Comparison of ENCODE assay signal across 14 mouse cellular contexts in genomic region chr11:94343955-94344358, GRCm38 (mm10). TPM values are rescaled to one million over a fixed set of nuclear protein-coding genes. Genes with fewer than 3 reads are reported as not detected.
A peak's percentile ranks its signal among the peaks of the same experiment; 100 is the strongest.
DNase-seq lines count a peak whose midpoint lies in the region; ATAC-seq lines count a peak whose summit lies in the region.
"Had no signal": no experiment of that assay in that cellular context is flagged by ENCODE, and none has a peak within 500 bp of the region (broad histone marks: within the 10 kb centered on the region; RNA-seq: fewer than 3 reads in every experiment).

No protein-coding gene starts in this region.

- H3K4me1 ChIP-seq in forebrain, embryonic 12.5 days: peaks cover 49% of the 10 kb centered on the region
- peaks cover 56% of the 10 kb centered on the region for H3K4me1 ChIP-seq in limb, embryonic 12.5 days (replicated peaks)
- H3K4me1 ChIP-seq in neural tube, embryonic 15.5 days: peaks cover 27% of the 10 kb centered on the region

- H3K27me3 ChIP-seq in forebrain, embryonic 12.5 days: no peaks in the 10 kb centered on the region
- no peaks in the 10 kb centered on the region for H3K27me3 ChIP-seq in limb, embryonic 12.5 days
- H3K27me3 ChIP-seq in neural tube, embryonic 15.5 days (replicated peaks): no peaks in the 10 kb centered on the region
- H3K27me3 ChIP-seq: embryonic facial prominence, embryonic 15.5 days; intestine, embryonic 15.5 days; Patski had no signal

- peak; percentile 49 to 63 for DNase-seq in cerebellum, postnatal 25 days
- no peak for DNase-seq in cerebellum, adult 11 months
- DNase-seq in heart, adult 8-10 months (ENCODE audit: low spot score): no peak
- DNase-seq in Muller cell, postnatal 12 days (ENCODE audit: inconsistent ontology term): no peak
- no peak for DNase-seq in adrenal gland, adult 2 months
- DNase-seq: heart, adult 11 months had no signal

- peak overlapping the region; percentile 74 for H3K27ac ChIP-seq in forebrain, embryonic 12.5 days
- peak overlapping the region; percentile 85 for H3K27ac ChIP-seq in limb, embryonic 12.5 days
- H3K27ac ChIP-seq in neural tube, embryonic 15.5 days (replicated peaks): no peak overlapping the region
- H3K27ac ChIP-seq: embryonic facial prominence, embryonic 15.5 days; intestine, embryonic 15.5 days; left cerebral cortex, adult 2 months; macrophage had no signal

- H3K4me2 ChIP-seq in forebrain, embryonic 12.5 days: no peak overlapping the region
- no peak overlapping the region for H3K4me2 ChIP-seq in limb, embryonic 12.5 days
- H3K4me2 ChIP-seq in neural tube, embryonic 15.5 days: no peak overlapping the region
- H3K4me2 ChIP-seq: embryonic facial prominence, embryonic 15.5 days; intestine, embryonic 15.5 days had no signal

- H3K36me3 ChIP-seq in forebrain, embryonic 12.5 days (replicated peaks): peaks cover 10% of the 10 kb centered on the region
- H3K36me3 ChIP-seq in limb, embryonic 12.5 days: peaks cover 11% of the 10 kb centered on the region
- peaks cover 10% of the 10 kb centered on the region for H3K36me3 ChIP-seq in neural tube, embryonic 15.5 days

- 0 out of 2 replicates have a peak overlapping the region, but pooled peaks have one; percentile 7 for H3K9ac ChIP-seq in forebrain, embryonic 12.5 days
- H3K9ac ChIP-seq in limb, embryonic 12.5 days (replicated peaks): no peak overlapping the region
- 0 out of 2 replicates have a peak overlapping the region, but pooled peaks have one; percentile 10 for H3K9ac ChIP-seq in neural tube, embryonic 15.5 days (replicated peaks)
- H3K9ac ChIP-seq: embryonic facial prominence, embryonic 15.5 days; intestine, embryonic 15.5 days had no signal

- WGBS in forebrain, embryonic 12.5 days: 12% methylated on average over 5 of the region's 5 CpGs
- 37% methylated on average over 5 of the region's 5 CpGs for WGBS in limb, embryonic 12.5 days
- WGBS in neural tube, embryonic 15.5 days: 9% methylated on average over 5 of the region's 5 CpGs

- H3K4me3 ChIP-seq in forebrain, embryonic 12.5 days (replicated peaks): no peak overlapping the region
- H3K4me3 ChIP-seq in limb, embryonic 12.5 days (replicated peaks): no peak overlapping the region
- no peak overlapping the region for H3K4me3 ChIP-seq in neural tube, embryonic 15.5 days (replicated peaks)
- H3K4me3 ChIP-seq: embryonic facial prominence, embryonic 15.5 days; intestine, embryonic 15.5 days; left cerebral cortex, adult 2 months had no signal

- ATAC-seq in forebrain, embryonic 12.5 days (ENCODE audit: low FRiP score): 0 out of 2 replicates have a peak, but pooled peaks have one; percentile 39
- peak; percentile 75; the same call in 1 of the 2 replicates for ATAC-seq in limb, embryonic 12.5 days (ENCODE audit: insufficient number of reproducible peaks, insufficient read depth, low FRiP score, low TSS enrichment, low read depth)
- no peak for ATAC-seq in neural tube, embryonic 15.5 days (ENCODE audit: low FRiP score)
- ATAC-seq: intestine, embryonic 15.5 days; Patski had no signal

- H3K9me3 ChIP-seq in forebrain, embryonic 12.5 days: no peaks in the 10 kb centered on the region
- H3K9me3 ChIP-seq in limb, embryonic 12.5 days: no peaks in the 10 kb centered on the region
- no peaks in the 10 kb centered on the region for H3K9me3 ChIP-seq in neural tube, embryonic 15.5 days (replicated peaks)
- H3K9me3 ChIP-seq: embryonic facial prominence, embryonic 15.5 days; intestine, embryonic 15.5 days had no signal

RNA-seq across cellular contexts. Expression of gene Ankrd40, which starts 16.2 kb away (rescaled TPM):
- polyA plus RNA-seq in forebrain, embryonic 12.5 days (2016; fragmentation: Nextera tagmentation; extraction: Ambion mirVana): 12.6 and 20.9 TPM in 2 replicates
- 23.9 and 35.0 TPM in 2 replicates for polyA plus RNA-seq in limb, embryonic 12.5 days (2016; fragmentation: Nextera tagmentation; extraction: Ambion mirVana)
- polyA plus RNA-seq in neural tube, embryonic 15.5 days (2015; fragmentation: Nextera tagmentation; extraction: Ambion mirVana): 12.5 and 17.7 TPM in 2 replicates
- total RNA-seq in heart, adult 8-10 months (2022): 100 to 1,000 TPM; 255 to 327 (median 301) TPM
- total RNA-seq in adrenal gland, adult 2 months (2021): 100 to 1,000 TPM; 163 to 189 TPM
- 175 and 195 TPM in 2 replicates for polyA plus RNA-seq in adrenal gland, adult 2 months (2012; rRNA removed)

RNA-seq across cellular contexts. Expression of gene Luc7l3, which starts 22.2 kb away (rescaled TPM):
- 174 and 179 TPM in 2 replicates for polyA plus RNA-seq in forebrain, embryonic 12.5 days (2016; fragmentation: Nextera tagmentation; extraction: Ambion mirVana)
- 143 and 148 TPM in 2 replicates for polyA plus RNA-seq in limb, embryonic 12.5 days (2016; fragmentation: Nextera tagmentation; extraction: Ambion mirVana)
- polyA plus RNA-seq in neural tube, embryonic 15.5 days (2015; fragmentation: Nextera tagmentation; extraction: Ambion mirVana): 124 and 133 TPM in 2 replicates
- 10 to 100 TPM; 25.6 to 34.4 (median 31.3) TPM for total RNA-seq in heart, adult 8-10 months (2022)
- total RNA-seq in adrenal gland, adult 2 months (2021): 10 to 100 TPM; 59.5 to 63.7 TPM
- polyA plus RNA-seq in adrenal gland, adult 2 months (2012; rRNA removed): 2.3 and 2.6 TPM in 2 replicates

RNA-seq across cellular contexts. Expression of gene Abcc3, which starts 48.8 kb away (rescaled TPM):
- 0.41 and 0.49 TPM in 2 replicates for polyA plus RNA-seq in forebrain, embryonic 12.5 days (2016; fragmentation: Nextera tagmentation; extraction: Ambion mirVana)
- polyA plus RNA-seq in limb, embryonic 12.5 days (2016; fragmentation: Nextera tagmentation; extraction: Ambion mirVana): 0.63 and 0.84 TPM in 2 replicates
- polyA plus RNA-seq in neural tube, embryonic 15.5 days (2015; fragmentation: Nextera tagmentation; extraction: Ambion mirVana): 1.1 and 1.7 TPM in 2 replicates
- 1 to 10 TPM in 3 of 4 experiments, under 1 TPM in 1; 0.91 to 2.3 (median 1.7) TPM for total RNA-seq in heart, adult 8-10 months (2022)
- 1 to 10 TPM; 6.2 to 7.5 TPM for total RNA-seq in adrenal gland, adult 2 months (2021)
- 5.8 and 5.9 TPM in 2 replicates for polyA plus RNA-seq in adrenal gland, adult 2 months (2012; rRNA removed)

Comparison
In these comparisons a context has a peak if more than half of its experiments do, and no peak if none do; other contexts are left out.
1. DNase-seq: peak in cerebellum, postnatal 25 days (2 of 2); none in cerebellum, adult 11 months (single experiment), heart, adult 8-10 months (single experiment), Muller cell, postnatal 12 days (single experiment) and adrenal gland, adult 2 months (single experiment).
2. RNA of gene Luc7l3, which starts 22.2 kb away (polyA plus RNA-seq): 174 to 179 TPM in forebrain, embryonic 12.5 days, 143 to 148 TPM in limb, embryonic 12.5 days and 124 to 133 TPM in neural tube, embryonic 15.5 days; 2.3 to 2.6 TPM in adrenal gland, adult 2 months; every median in the first group is over 10 times any median in the second.